Mouse (Mus musculus): ENCODE data around the gene Aff3. TPM values are rescaled to one million over a fixed set of nuclear protein-coding genes. Genes with fewer than 3 reads are reported as not detected.

Aff3 gene
- polyA plus RNA-seq, 1 experiment from 2014 or later, result 1.9 TPM

- no peak overlapping the region for H3K4me3 ChIP-seq (ENCODE audit: low read depth, low read length)
- no peaks in the 10 kb centered on the region for H3K36me3 ChIP-seq (ENCODE audit: control insufficient read depth, insufficient read depth, low read length)
- 54% methylated on average over 5 of the region's 5 CpGs for WGBS
- H3K9me3 ChIP-seq (ENCODE audit: control insufficient read depth, low read length), result no peaks in the 10 kb centered on the region
- no peak overlapping the region for H3K27ac ChIP-seq (replicated peaks)
- no peak for ATAC-seq (ENCODE audit: low FRiP score, low TSS enrichment)
- H3K27me3 ChIP-seq (ENCODE audit: control insufficient read depth, insufficient read depth, low read length), result 0 out of 2 replicates have a peak, but pooled peaks cover 2% of the 10 kb centered on the region
- H3K9ac ChIP-seq (ENCODE audit: low read length), result no peak overlapping the region
- TF ChIP-seq EP300 (optimal IDR thresholded peaks at IDR 0.05), result no peak
- TF ChIP-seq CTCF (IDR thresholded peaks at IDR 0.05; ENCODE audit: low read depth), result no peak
- H3K4me2 ChIP-seq (replicated peaks; ENCODE audit: low read depth), result no peak overlapping the region
- no peaks in the 10 kb centered on the region for H3K4me1 ChIP-seq (replicated peaks; ENCODE audit: control insufficient read depth, insufficient read depth)
- no peak for DNase-seq (ENCODE audit: low spot score)
Measured at GRCm38 (mm10) chr1:38694142-38694541, 29.4 kb upstream of the Aff3 start.

- TF ChIP-seq EP300 (optimal IDR thresholded peaks at IDR 0.05) (no peak), CTCF (IDR thresholded peaks at IDR 0.05; ENCODE audit: low read depth) (no peak)
- no peaks in the 10 kb centered on the region for H3K4me1 ChIP-seq (replicated peaks; ENCODE audit: control insufficient read depth, insufficient read depth)
- no peak overlapping the region for H3K27ac ChIP-seq (replicated peaks)
- H3K9ac ChIP-seq (ENCODE audit: low read length), result no peak overlapping the region
- H3K9me3 ChIP-seq (ENCODE audit: control insufficient read depth, low read length), result no peaks in the 10 kb centered on the region
- no peak overlapping the region for H3K4me2 ChIP-seq (replicated peaks; ENCODE audit: low read depth)
- no peaks in the 10 kb centered on the region for H3K36me3 ChIP-seq (ENCODE audit: control insufficient read depth, insufficient read depth, low read length)
- DNase-seq (ENCODE audit: low spot score) (no peak), ATAC-seq (ENCODE audit: low FRiP score, low TSS enrichment) (no peak)
- H3K27me3 ChIP-seq (ENCODE audit: control insufficient read depth, insufficient read depth, low read length), result no peaks in the 10 kb centered on the region
- H3K4me3 ChIP-seq (ENCODE audit: low read depth, low read length), result no peak overlapping the region
- WGBS, result 78% methylated on average over 6 of the region's 6 CpGs
Measured at GRCm38 (mm10) chr1:38690471-38690870, 25.7 kb upstream of the Aff3 start.

- Histone ChIP-seq H3K9ac (ENCODE audit: low read length) (no peak overlapping the region), H3K27ac (replicated peaks) (no peak overlapping the region), H3K4me3 (ENCODE audit: low read depth, low read length) (no peak overlapping the region), H3K36me3 (ENCODE audit: control insufficient read depth, insufficient read depth, low read length) (no peaks in the 10 kb centered on the region), H3K4me1 (replicated peaks; ENCODE audit: control insufficient read depth, insufficient read depth) (no peaks in the 10 kb centered on the region), H3K27me3 (ENCODE audit: control insufficient read depth, insufficient read depth, low read length) (no peaks in the 10 kb centered on the region), H3K4me2 (replicated peaks; ENCODE audit: low read depth) (no peak overlapping the region), H3K9me3 (ENCODE audit: control insufficient read depth, low read length) (no peaks in the 10 kb centered on the region)
- TF ChIP-seq EP300 (optimal IDR thresholded peaks at IDR 0.05) (no peak), CTCF (IDR thresholded peaks at IDR 0.05; ENCODE audit: low read depth) (no peak)
- ATAC-seq (ENCODE audit: low FRiP score, low TSS enrichment) (no peak), DNase-seq (ENCODE audit: low spot score) (no peak)
- 37% methylated on average over 5 of the region's 5 CpGs for WGBS
Measured at GRCm38 (mm10) chr1:38688216-38688615, 23.5 kb upstream of the Aff3 start.

- WGBS, result 90% methylated on average over 5 of the region's 5 CpGs
- H3K4me2 ChIP-seq (replicated peaks; ENCODE audit: low read depth), result no peak overlapping the region
Measured at GRCm38 (mm10) chr1:38685706-38686105, 21.0 kb upstream of the Aff3 start.

GRCm38 (mm10) chr1:38683158-38683721, 18.5 kb upstream of the Aff3 start:
- 80% methylated on average over 10 of the region's 10 CpGs for WGBS
- H3K4me3 ChIP-seq (ENCODE audit: low read depth, low read length), result no peak overlapping the region
- DNase-seq (ENCODE audit: low spot score) (no peak), ATAC-seq (ENCODE audit: low FRiP score, low TSS enrichment) (no peak)
- no peaks in the 10 kb centered on the region for H3K27me3 ChIP-seq (ENCODE audit: control insufficient read depth, insufficient read depth, low read length)
- TF ChIP-seq CTCF (IDR thresholded peaks at IDR 0.05; ENCODE audit: low read depth) (no peak), EP300 (optimal IDR thresholded peaks at IDR 0.05) (no peak)
- H3K27ac ChIP-seq (replicated peaks), result no peak overlapping the region
- H3K4me1 ChIP-seq (replicated peaks; ENCODE audit: control insufficient read depth, insufficient read depth), result no peaks in the 10 kb centered on the region
- H3K4me2 ChIP-seq (replicated peaks; ENCODE audit: low read depth), result no peak overlapping the region
- H3K36me3 ChIP-seq (ENCODE audit: control insufficient read depth, insufficient read depth, low read length), result no peaks in the 10 kb centered on the region
- no peak overlapping the region for H3K9ac ChIP-seq (ENCODE audit: low read length)
- H3K9me3 ChIP-seq (ENCODE audit: control insufficient read depth, low read length), result no peaks in the 10 kb centered on the region

More at GRCm38 (mm10) chr1:38685706-38686105, 21.0 kb upstream of the Aff3 start:
- DNase-seq (ENCODE audit: low spot score), result peak; percentile 5
- Histone ChIP-seq H3K27ac (replicated peaks) (no peak overlapping the region), H3K9ac (ENCODE audit: low read length) (no peak overlapping the region), H3K4me1 (replicated peaks; ENCODE audit: control insufficient read depth, insufficient read depth) (no peaks in the 10 kb centered on the region), H3K4me3 (ENCODE audit: low read depth, low read length) (no peak overlapping the region), H3K36me3 (ENCODE audit: control insufficient read depth, insufficient read depth, low read length) (no peaks in the 10 kb centered on the region), H3K27me3 (ENCODE audit: control insufficient read depth, insufficient read depth, low read length) (no peaks in the 10 kb centered on the region), H3K9me3 (ENCODE audit: control insufficient read depth, low read length) (no peaks in the 10 kb centered on the region)
- no peak for ATAC-seq (ENCODE audit: low FRiP score, low TSS enrichment)
- no peak for TF ChIP-seq CTCF (IDR thresholded peaks at IDR 0.05; ENCODE audit: low read depth)
- no peak for TF ChIP-seq EP300 (optimal IDR thresholded peaks at IDR 0.05)

- H3K9ac ChIP-seq (ENCODE audit: low read length), result no peak overlapping the region
- no peak for TF ChIP-seq EP300 (optimal IDR thresholded peaks at IDR 0.05)
- TF ChIP-seq CTCF (IDR thresholded peaks at IDR 0.05; ENCODE audit: low read depth), result no peak
- H3K4me3 ChIP-seq (ENCODE audit: low read depth, low read length), result no peak overlapping the region
- no peak overlapping the region for H3K4me2 ChIP-seq (replicated peaks; ENCODE audit: low read depth)
- no peaks in the 10 kb centered on the region for H3K4me1 ChIP-seq (replicated peaks; ENCODE audit: control insufficient read depth, insufficient read depth)
- H3K27ac ChIP-seq (replicated peaks), result no peak overlapping the region
- no peaks in the 10 kb centered on the region for H3K27me3 ChIP-seq (ENCODE audit: control insufficient read depth, insufficient read depth, low read length)
- no peaks in the 10 kb centered on the region for H3K9me3 ChIP-seq (ENCODE audit: control insufficient read depth, low read length)
- DNase-seq (ENCODE audit: low spot score) (no peak), ATAC-seq (ENCODE audit: low FRiP score, low TSS enrichment) (no peak)
- WGBS, result 46% methylated on average over 8 of the region's 8 CpGs
- H3K36me3 ChIP-seq (ENCODE audit: control insufficient read depth, insufficient read depth, low read length), result no peaks in the 10 kb centered on the region
Measured at GRCm38 (mm10) chr1:38679890-38680289, 15.1 kb upstream of the Aff3 start.

Data from stomach, postnatal 0 days (tissue).